Comparison of ENCODE assay signal across 10 mouse cellular contexts in genomic region chr9:32292686-32293085, GRCm38 (mm10). TPM values are rescaled to one million over a fixed set of nuclear protein-coding genes. Genes with fewer than 3 reads are reported as not detected.
DNase-seq lines count a peak whose midpoint lies in the region; ATAC-seq and TF ChIP-seq lines count a peak whose summit lies in the region.
"Had no signal": no experiment of that assay in that cellular context is flagged by ENCODE, and none has a peak within 500 bp of the region (broad histone marks: within the 10 kb centered on the region; RNA-seq: fewer than 3 reads in every experiment).

No protein-coding gene starts in this region.

- H3K9ac ChIP-seq in forebrain, embryonic 15.5 days (replicated peaks), result no peak overlapping the region
- H3K9ac ChIP-seq in forebrain, embryonic 11.5 days (ENCODE audit: low read length), result no peak overlapping the region
- no peak overlapping the region for H3K9ac ChIP-seq in midbrain, embryonic 15.5 days
- H3K9ac ChIP-seq: embryonic facial prominence, embryonic 15.5 days had no signal

- H3K4me3 ChIP-seq in forebrain, embryonic 15.5 days, result no peak overlapping the region
- no peak overlapping the region for H3K4me3 ChIP-seq in forebrain, embryonic 11.5 days (ENCODE audit: low read depth, low read length)
- no peak overlapping the region for H3K4me3 ChIP-seq in midbrain, embryonic 15.5 days
- no peak overlapping the region for H3K4me3 ChIP-seq in left cerebral cortex, adult 2 months
- H3K4me3 ChIP-seq: embryonic facial prominence, embryonic 15.5 days had no signal

- no peak for ATAC-seq in forebrain, embryonic 15.5 days (replicated peaks)
- ATAC-seq in forebrain, embryonic 11.5 days (replicated peaks; ENCODE audit: low FRiP score), result no peak
- ATAC-seq in midbrain, embryonic 15.5 days (replicated peaks), result peak; percentile 74

- peak overlapping the region; percentile 31; the same call in 1 of the 2 replicates for H3K27ac ChIP-seq in forebrain, embryonic 15.5 days (replicated peaks)
- H3K27ac ChIP-seq in forebrain, embryonic 11.5 days (ENCODE audit: low read depth, low read length), result no peak overlapping the region
- H3K27ac ChIP-seq in midbrain, embryonic 15.5 days, result peak overlapping the region; percentile 71
- no peak overlapping the region for H3K27ac ChIP-seq in left cerebral cortex, adult 2 months
- H3K27ac ChIP-seq: embryonic facial prominence, embryonic 15.5 days; macrophage had no signal

- no peaks in the 10 kb centered on the region for H3K36me3 ChIP-seq in forebrain, embryonic 15.5 days
- no peaks in the 10 kb centered on the region for H3K36me3 ChIP-seq in forebrain, embryonic 11.5 days (ENCODE audit: control insufficient read depth, insufficient read depth, low read length)
- H3K36me3 ChIP-seq in midbrain, embryonic 15.5 days (replicated peaks), result no peaks in the 10 kb centered on the region
- H3K36me3 ChIP-seq: embryonic facial prominence, embryonic 15.5 days had no signal

- no peaks in the 10 kb centered on the region for H3K4me1 ChIP-seq in forebrain, embryonic 15.5 days
- no peaks in the 10 kb centered on the region for H3K4me1 ChIP-seq in forebrain, embryonic 11.5 days (replicated peaks; ENCODE audit: control insufficient read depth, insufficient read depth, low read length)
- peaks cover 11% of the 10 kb centered on the region for H3K4me1 ChIP-seq in midbrain, embryonic 15.5 days
- H3K4me1 ChIP-seq: embryonic facial prominence, embryonic 15.5 days had no signal

- H3K9me3 ChIP-seq in forebrain, embryonic 15.5 days, result no peaks in the 10 kb centered on the region
- no peaks in the 10 kb centered on the region for H3K9me3 ChIP-seq in forebrain, embryonic 11.5 days (ENCODE audit: control insufficient read depth, low read length)
- H3K9me3 ChIP-seq in midbrain, embryonic 15.5 days, result no peaks in the 10 kb centered on the region
- H3K9me3 ChIP-seq: embryonic facial prominence, embryonic 15.5 days had no signal

- TF ChIP-seq CTCF in left cerebral cortex, adult 2 months (IDR thresholded peaks at IDR 0.05), result no peak

- 46% methylated on average over 5 of the region's 5 CpGs for WGBS in forebrain, embryonic 15.5 days
- 48% methylated on average over 5 of the region's 5 CpGs for WGBS in forebrain, embryonic 11.5 days
- WGBS in midbrain, embryonic 15.5 days, result 35% methylated on average over 5 of the region's 5 CpGs

- intact Hi-C loops in left cerebral cortex, adult 2 months (cut with DNase I), result no loop called here

- no peaks in the 10 kb centered on the region for H3K27me3 ChIP-seq in forebrain, embryonic 15.5 days
- H3K27me3 ChIP-seq in forebrain, embryonic 11.5 days (ENCODE audit: control insufficient read depth, insufficient read depth, low read length), result no peaks in the 10 kb centered on the region
- H3K27me3 ChIP-seq in midbrain, embryonic 15.5 days (replicated peaks), result no peaks in the 10 kb centered on the region
- H3K27me3 ChIP-seq: embryonic facial prominence, embryonic 15.5 days had no signal

- no peak overlapping the region for H3K4me2 ChIP-seq in forebrain, embryonic 15.5 days (replicated peaks)
- no peak overlapping the region for H3K4me2 ChIP-seq in forebrain, embryonic 11.5 days (ENCODE audit: low read depth, low read length, severe bottlenecking)
- H3K4me2 ChIP-seq in midbrain, embryonic 15.5 days, result no peak overlapping the region
- H3K4me2 ChIP-seq: embryonic facial prominence, embryonic 15.5 days had no signal

- DNase-seq in forebrain, embryonic 11.5 days (ENCODE audit: low spot score), result no peak
- DNase-seq in 3134 (ENCODE audit: extremely low read depth, insufficient read length, low spot score), result peak; percentile 36
- DNase-seq in cerebellum, adult 11-12 months, result peak; percentile 61
- DNase-seq in heart, postnatal 4 days, result peak; percentile 43
- no peak for DNase-seq in left cerebral cortex, adult 2 months (ENCODE audit: extremely low spot score in 1 of 2, low spot score in 2 of 2)
- no peak for DNase-seq in B cell, adult 2 months

RNA-seq across cellular contexts. Expression of gene Kcnj5, which starts 51.5 kb away (rescaled TPM):
- 0.75 and 0.82 TPM in 2 replicates for polyA plus RNA-seq in forebrain, embryonic 15.5 days (2015; fragmentation: Nextera tagmentation; extraction: Ambion mirVana)
- polyA plus RNA-seq in forebrain, embryonic 11.5 days (2014; fragmentation: Nextera tagmentation; extraction: Ambion mirVana), result 0.88 and 1.1 TPM in 2 replicates
- 10 to 100 TPM; 41.6 to 43.6 TPM for total RNA-seq in heart, postnatal 4 days (2021)
- 0.80 and 1.3 TPM in 2 replicates for polyA plus RNA-seq in midbrain, embryonic 15.5 days (2015; fragmentation: Nextera tagmentation; extraction: Ambion mirVana)
- under 1 TPM; 0.45 to 0.47 TPM for total RNA-seq in left cerebral cortex, adult 2 months (2021)

Comparison
In these comparisons a context has a peak if more than half of its experiments do, and no peak if none do; other contexts are left out.
1. H3K27ac ChIP-seq: peak in forebrain, embryonic 15.5 days (single experiment) and midbrain, embryonic 15.5 days (single experiment); none in forebrain, embryonic 11.5 days (single experiment) and left cerebral cortex, adult 2 months (single experiment).
2. DNase-seq: peak in 3134 (single experiment), cerebellum, adult 11-12 months (single experiment) and heart, postnatal 4 days (single experiment); none in forebrain, embryonic 11.5 days (single experiment), left cerebral cortex, adult 2 months (0 of 2) and B cell, adult 2 months (0 of 2).